Mouse (Mus musculus) thymus, adult 2 months (tissue): ENCODE measurements at regions not wholly inside any gene's neighbourhood (a gene's known extent, or its start where the extent isn't known, plus 50 kb on each side); places are given as distances from the start of the nearest gene placed in this dataset.

Experiments
- CTCF ChIP-seq: fragments of 200-500 bp; IDR thresholded peaks from 2 replicates; pipeline ENCODE4 v1.5.1; 2012; ENCODE audit warnings: mild to moderate bottlenecking, control low read depth, low read length, moderate library complexity, borderline replicate concordance; ENCODE audit not compliant: control insufficient read depth, poor library complexity, insufficient read depth; ENCODE audit errors: extremely low read depth
- POLR2A ChIP-seq: fragments of 200-500 bp; IDR thresholded peaks from 2 replicates; pipeline ENCODE4 v1.6.1; 2012; ENCODE audit warnings: mild to moderate bottlenecking, low read length, control low read depth, moderate library complexity; ENCODE audit not compliant: control insufficient read depth, poor library complexity, insufficient read depth; ENCODE audit errors: extremely low read depth

DNA sequence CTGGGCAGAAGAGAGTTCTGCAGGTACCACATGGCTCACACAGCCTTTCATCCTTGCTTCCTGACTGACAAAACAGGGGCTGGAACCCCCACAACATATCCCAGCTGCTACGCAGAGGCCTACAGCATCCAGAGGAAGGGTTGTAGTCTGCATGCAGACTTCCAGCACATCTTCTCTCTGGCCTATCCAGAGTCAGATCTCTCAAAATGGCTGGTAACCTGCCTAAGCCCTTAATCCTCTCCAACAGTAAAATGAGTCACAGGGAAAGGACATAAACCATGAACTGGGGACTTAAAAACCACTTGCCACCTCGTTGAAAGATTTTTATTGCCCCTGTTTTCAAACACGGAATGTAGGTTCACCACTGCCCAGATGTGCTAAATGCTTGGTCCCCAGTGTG is 183.6 kb upstream of the Spred2 start:
- TF ChIP-seq CTCF, result no peak
- no peak for TF ChIP-seq POLR2A
